Mouse (Mus musculus) macrophage (primary cell): ENCODE results near the gene Il34. TPM values are rescaled to one million over a fixed set of nuclear protein-coding genes. Genes with fewer than 3 reads are reported as not detected.

Experiments used
- H3K27ac ChIP-seq: fragments of 350-480 bp; formaldehyde crosslinking; 2 replicates; pipeline ENCODE4 v1.9.0; 2021
- H3K36me3 ChIP-seq: fragments of 350-480 bp; formaldehyde crosslinking; 2 replicates; pipeline ENCODE4 v1.9.0; 2021; ENCODE audit errors: inconsistent target
- H3K4me3 ChIP-seq: fragments of 350-480 bp; formaldehyde crosslinking; 2 replicates; pipeline ENCODE4 v1.9.0; 2021; ENCODE audit errors: inconsistent target
- H3K79me2 ChIP-seq: fragments of 350-480 bp; formaldehyde crosslinking; 2 replicates; pipeline ENCODE4 v1.9.0; 2021; ENCODE audit errors: inconsistent target
- WGBS: methylation state at CpG from one replicate; pipeline ENCODE4 v1.1.7; 2026; ENCODE audit warnings: inconsistent platforms; ENCODE audit not compliant: missing documents; 5-methylcytosine and 5-hydroxymethylcytosine counted together
- polyA plus RNA-seq: library from polyadenylated mRNA; stranded (reverse); fragments of 250-400 nt; gene quantifications from 3 replicates; pipeline ENCODE4 v1.2.4, GENCODE M21; 2018; ENCODE audit warnings: inconsistent platforms

Il34 gene
- polyA plus RNA-seq, 1 experiment from 2014 or later = not detected

DNA sequence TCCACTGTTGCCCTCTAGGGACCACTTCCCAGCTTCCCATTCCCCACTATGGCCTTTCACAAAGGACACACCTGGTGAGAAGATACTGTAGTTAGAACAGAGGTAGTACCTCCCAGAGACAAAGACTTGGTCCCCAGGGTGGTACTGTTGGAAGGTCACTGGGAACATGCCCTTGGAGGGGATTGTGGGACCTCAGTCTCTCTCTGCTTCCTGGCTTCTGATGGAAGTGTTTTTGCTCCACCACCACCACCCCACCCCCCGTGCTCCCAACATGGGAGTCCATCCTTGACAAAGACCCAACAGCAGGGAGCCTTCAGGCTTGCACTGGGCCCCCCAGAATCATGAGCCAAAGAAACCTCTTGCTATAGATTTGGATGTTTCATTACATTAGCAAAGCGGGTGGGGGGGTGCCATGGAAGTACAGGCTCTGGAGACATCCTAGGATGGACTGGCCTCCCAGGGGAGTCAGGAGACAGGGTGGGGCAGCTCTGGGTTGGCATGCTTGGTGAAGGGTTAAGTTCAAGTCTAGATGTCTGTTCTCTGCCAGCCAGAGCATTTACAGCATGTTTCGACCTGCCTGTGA, 99.3 kb downstream of the Il34 start:
- Histone ChIP-seq H3K27ac (no peak overlapping the region), H3K4me3 (no peak overlapping the region), H3K36me3 (peaks cover 58% of the 10 kb centered on the region), H3K79me2 (no peaks in the 10 kb centered on the region)
- 90% methylated on average over 3 of the region's 3 CpGs for WGBS

DNA sequence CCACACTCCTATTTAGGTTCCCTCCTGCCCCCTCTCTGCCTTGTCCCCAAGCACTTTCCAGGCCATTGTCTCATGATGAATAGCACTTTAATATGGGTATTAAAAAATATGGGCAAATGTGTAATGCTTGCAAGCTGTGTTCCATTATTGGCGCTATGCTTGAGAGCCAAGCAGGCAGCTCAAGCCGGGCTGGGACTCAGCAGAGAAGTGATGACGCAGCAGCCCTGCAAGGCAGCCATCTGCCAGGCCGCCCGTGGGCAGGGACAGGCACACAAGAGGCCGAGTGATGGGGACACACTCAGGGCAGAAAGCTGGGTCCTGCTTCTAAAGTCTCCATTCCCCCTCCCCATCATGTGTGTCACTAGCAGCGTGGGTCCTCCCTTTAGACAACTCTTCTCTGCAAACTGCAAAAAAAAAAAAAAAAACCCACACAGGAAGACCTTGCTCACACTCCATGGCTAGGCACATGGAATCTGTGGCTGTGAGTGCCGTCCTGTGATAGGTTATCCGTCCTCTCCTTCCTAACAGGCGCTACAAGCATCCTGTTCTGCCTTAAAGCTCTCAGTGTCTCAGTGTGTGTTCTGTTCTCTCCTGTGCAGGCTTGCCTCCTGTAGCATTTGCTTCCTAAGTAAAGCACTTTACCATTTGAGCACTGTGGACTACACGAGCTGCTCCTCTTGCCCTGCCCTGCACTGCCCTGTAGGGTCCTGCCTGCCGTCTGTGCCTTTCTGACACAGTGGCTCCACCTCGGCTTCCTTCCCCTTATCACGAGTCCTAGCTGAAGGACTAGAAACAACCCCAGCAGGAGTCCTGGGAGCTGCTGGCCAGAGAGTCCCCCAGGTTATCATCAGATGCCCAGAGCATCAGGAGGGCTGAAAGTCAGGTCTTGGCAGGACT, 100.1 kb downstream of the Il34 start:
- WGBS = 81% methylated on average over 14 of the region's 14 CpGs
- Histone ChIP-seq H3K79me2 (no peaks in the 10 kb centered on the region), H3K27ac (no peak overlapping the region), H3K36me3 (peaks cover 50% of the 10 kb centered on the region), H3K4me3 (no peak overlapping the region)

DNA sequence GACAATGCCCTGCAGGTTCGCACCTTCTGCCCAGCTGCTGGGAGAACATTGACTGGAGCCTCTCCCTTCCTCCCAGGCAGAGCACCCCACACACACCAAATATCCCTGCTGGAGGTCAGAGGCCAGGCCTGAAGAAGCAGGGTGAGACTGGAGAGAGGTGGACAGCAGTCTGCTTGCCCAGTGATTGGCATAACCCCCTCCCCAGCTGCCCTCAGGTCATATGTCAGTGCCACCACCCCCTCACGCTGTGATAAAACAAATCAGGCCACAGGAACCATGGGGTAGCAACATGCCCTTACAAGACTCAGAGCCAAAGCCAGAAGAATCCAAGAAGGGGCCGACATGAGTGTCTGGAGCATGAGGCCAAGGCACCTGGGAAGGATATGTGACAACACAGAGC, 101.6 kb downstream of the Il34 start:
- Histone ChIP-seq H3K4me3 (no peak overlapping the region), H3K79me2 (no peaks in the 10 kb centered on the region), H3K27ac (no peak overlapping the region), H3K36me3 (peaks cover 42% of the 10 kb centered on the region)
- 94% methylated on average over 3 of the region's 3 CpGs for WGBS

DNA sequence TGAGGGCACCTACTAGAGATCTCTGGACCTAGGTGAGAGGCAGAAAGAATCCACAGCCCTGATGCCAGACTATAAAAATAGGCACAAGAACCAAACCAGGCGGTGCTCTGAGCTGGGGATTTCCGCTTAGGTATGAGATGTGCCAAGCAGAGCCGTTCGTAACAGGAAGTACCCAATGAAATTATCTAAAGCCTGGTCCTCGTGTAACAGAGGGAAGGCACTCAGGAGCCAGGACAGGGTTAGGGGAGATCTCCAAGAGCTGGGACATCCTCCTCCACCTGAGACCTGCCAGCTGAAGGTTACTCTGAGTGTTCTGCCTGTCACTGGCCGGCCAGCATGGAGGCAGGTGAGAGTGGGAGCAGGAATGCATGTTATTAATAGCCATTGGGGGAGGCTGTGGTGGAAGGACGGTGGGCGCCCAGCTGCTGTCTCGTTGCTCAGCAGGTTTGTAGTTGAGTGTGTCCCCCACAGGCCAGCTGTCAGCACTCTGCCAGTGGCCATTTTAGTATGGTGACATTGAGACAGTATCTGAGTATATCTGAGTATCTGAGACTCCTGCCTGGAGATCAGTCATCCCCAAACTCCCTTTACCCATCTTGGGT, 102.2 kb downstream of the Il34 start:
- no peak overlapping the region for H3K4me3 ChIP-seq
- 73% methylated on average over 9 of the region's 9 CpGs for WGBS
- no peak overlapping the region for H3K27ac ChIP-seq

DNA sequence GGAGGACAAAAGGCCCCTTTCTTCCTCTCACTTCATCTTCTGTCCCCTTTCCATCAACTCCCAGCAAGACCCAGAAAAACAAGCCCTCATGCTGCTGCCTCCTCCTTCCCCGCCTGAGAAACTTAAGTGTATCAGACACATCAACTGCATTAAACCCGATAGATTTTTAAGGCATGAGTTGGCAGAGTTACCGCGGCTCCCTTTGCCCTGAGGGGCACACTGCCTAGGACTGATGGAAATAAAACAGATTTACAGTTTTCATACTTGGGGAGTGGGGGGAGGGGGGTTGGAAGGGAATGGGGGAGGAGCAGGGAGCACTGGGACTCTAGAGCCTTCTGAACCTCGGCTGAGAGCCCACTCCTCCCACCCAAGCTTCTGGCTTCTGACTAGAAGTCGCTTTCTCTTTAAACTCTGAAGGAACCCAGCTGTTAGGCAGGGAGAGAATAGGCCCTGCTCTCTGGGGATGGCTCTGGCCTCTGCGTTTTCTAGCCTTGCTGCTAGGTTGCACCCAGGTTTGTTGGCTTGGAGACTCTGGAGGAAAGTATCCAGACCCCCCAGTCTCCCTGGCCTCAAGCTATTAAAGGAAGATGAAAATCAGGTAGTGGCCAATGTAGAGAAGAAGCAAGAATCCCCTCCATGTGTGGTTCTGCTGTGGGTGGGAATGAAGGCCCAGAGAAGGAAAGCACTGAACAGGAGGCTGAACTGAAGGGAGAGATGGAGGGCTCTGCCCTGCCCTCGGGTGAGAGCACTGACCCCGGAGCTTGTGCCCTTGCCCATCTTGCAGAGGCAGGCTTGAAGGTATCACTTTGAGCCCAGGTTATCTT, 102.9 kb downstream of the Il34 start:
- H3K4me3 ChIP-seq = no peak overlapping the region
- H3K27ac ChIP-seq = no peak overlapping the region
- 93% methylated on average over 9 of the region's 9 CpGs for WGBS
- H3K79me2 ChIP-seq = no peaks in the 10 kb centered on the region
- H3K36me3 ChIP-seq = peaks cover 33% of the 10 kb centered on the region

More for the DNA sequence above, 102.2 kb downstream of the Il34 start:
- Histone ChIP-seq H3K36me3 (peaks cover 40% of the 10 kb centered on the region), H3K79me2 (no peaks in the 10 kb centered on the region)

DNA sequence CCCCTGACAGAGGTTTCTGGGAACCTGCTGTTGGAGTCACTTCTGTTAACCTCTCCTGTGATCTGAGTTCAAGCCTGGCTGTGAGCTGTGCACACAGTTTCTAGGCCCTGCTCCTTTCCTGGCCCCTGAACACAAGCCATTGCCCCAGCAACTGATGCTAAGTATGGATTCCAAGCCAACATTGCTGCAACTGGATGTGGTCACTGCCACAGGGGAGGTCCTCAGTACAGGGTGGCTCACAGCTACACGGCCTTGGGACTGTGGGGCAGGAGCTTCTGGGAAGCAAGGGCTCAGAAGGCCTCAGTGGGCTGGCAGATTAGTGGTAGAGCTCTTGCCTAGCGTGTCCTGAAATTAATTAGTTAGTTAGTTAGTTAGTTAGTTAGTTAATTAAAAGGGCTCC, 105.2 kb downstream of the Il34 start:
- 96% methylated on average over 2 of the region's 2 CpGs for WGBS
- peaks cover 43% of the 10 kb centered on the region; the same call in 1 of the 2 replicates for H3K36me3 ChIP-seq
- H3K79me2 ChIP-seq = no peaks in the 10 kb centered on the region
- no peak overlapping the region for H3K27ac ChIP-seq
- H3K4me3 ChIP-seq = no peak overlapping the region

DNA sequence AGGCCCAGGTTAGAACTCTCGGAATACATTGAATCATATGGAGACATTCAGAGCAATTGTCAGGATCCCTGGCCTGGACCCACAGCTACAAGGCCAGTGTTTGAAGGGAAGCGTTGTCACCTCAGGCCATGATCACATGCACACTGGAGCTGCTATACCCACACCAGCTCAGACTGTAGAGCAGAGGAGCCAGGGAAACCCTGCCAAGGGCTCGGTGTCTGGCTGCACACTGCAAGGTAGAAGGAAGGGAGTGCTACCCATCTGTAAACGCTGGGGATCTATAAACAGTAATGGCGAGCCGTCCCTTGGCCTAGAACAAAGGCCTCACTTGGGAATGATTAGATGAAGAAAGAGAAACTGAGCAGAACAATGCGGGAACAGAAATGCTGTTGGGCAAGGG, 106.2 kb downstream of the Il34 start:
- Histone ChIP-seq H3K79me2 (no peaks in the 10 kb centered on the region), H3K4me3 (no peak overlapping the region), H3K27ac (no peak overlapping the region), H3K36me3 (peaks cover 52% of the 10 kb centered on the region; the same call in 1 of the 2 replicates)
- WGBS = 93% methylated on average over 7 of the region's 7 CpGs

DNA sequence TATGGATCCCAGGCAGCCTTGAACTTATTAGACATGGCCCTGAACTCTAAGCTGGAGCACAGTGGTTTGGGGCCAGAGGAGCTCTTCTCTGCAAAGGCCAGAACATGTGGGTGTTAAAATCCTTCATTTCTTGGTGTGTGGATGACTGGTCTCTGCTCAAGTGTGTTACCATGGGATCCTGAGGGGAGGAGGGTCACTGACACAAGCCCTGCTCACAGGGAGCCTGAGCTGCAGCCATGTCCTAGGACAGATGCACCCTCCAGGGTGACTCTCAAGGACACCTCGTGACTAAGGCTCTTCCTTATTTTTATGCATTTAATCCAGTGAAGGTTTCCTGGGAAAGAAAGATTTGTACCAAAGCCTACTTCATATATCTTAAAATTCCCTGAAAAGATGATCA, 107.6 kb downstream of the Il34 start:
- peaks cover 55% of the 10 kb centered on the region; the same call in 1 of the 2 replicates for H3K36me3 ChIP-seq
- H3K4me3 ChIP-seq = no peak overlapping the region
- no peaks in the 10 kb centered on the region for H3K79me2 ChIP-seq
- H3K27ac ChIP-seq = no peak overlapping the region
- WGBS = 100% methylated on average over 1 of the region's 1 CpGs

DNA sequence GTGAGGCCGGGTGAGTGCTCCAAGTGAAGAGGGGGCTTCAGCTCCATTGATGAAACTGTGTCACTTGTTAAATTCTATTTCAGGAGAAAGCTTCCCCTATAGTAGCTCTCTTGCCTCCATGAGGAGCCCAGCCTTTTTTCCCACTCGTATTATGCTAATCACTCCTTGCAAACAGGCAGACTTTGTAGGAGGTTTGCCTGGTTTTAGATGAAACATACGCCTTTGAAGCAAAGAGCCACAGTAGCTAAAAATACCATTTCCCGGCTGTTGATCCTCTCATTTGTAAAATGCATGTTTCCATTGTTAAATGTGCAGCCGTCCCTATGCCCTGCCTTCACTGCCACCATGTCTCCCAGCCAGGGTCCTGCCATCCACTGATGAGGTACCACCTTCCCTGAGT, 108.2 kb downstream of the Il34 start:
- H3K79me2 ChIP-seq = no peaks in the 10 kb centered on the region
- no peak overlapping the region for H3K27ac ChIP-seq
- H3K36me3 ChIP-seq = peaks cover 57% of the 10 kb centered on the region; the same call in 1 of the 2 replicates
- no peak overlapping the region for H3K4me3 ChIP-seq
- WGBS = 95% methylated on average over 5 of the region's 5 CpGs

DNA sequence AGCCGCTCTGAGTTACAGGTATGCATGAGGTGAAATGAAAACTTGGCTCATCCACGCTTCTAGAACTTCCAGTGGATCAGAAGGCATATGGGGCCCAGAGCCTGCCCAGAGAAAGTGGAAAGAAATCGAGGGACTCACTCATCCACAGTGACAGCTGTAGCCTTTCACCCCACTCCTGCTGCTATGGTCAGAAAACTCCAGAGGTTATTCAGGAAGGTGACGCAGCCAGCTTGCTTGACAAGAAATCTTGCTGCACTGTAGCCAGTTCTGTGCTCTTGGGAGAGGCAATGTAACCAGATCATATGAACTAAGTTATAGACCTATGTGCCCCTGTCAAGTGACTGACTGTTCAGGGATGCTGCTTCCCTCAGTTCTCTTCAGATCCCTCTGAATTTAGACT, 109.7 kb downstream of the Il34 start:
- H3K36me3 ChIP-seq = peaks cover 51% of the 10 kb centered on the region; the same call in 1 of the 2 replicates
- no peak overlapping the region for H3K4me3 ChIP-seq
- WGBS = 95% methylated on average over 4 of the region's 4 CpGs
- no peak overlapping the region for H3K27ac ChIP-seq
- H3K79me2 ChIP-seq = no peaks in the 10 kb centered on the region

DNA sequence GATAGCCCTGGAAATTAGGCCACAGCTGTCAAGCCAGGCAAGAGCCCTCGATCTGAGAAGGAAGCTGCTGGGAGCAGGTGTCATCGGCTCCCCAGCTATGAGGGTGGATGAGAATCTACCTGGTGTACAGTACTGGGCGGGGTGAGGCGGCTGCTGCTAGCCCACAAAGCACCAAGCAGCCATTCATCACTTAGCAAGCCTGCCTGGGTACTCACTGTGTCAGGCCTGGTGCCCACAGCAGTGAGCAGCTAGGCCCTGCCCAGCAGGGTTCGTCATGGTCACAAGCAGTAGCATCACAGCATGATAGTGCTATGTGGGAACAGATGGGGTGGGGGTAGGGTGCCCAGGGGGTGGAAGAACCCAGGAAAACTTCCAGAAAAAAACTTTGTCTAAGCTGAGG, 110.3 kb downstream of the Il34 start:
- Histone ChIP-seq H3K36me3 (peaks cover 57% of the 10 kb centered on the region; the same call in 1 of the 2 replicates), H3K79me2 (no peaks in the 10 kb centered on the region), H3K27ac (no peak overlapping the region), H3K4me3 (no peak overlapping the region)
- WGBS = 93% methylated on average over 5 of the region's 5 CpGs

DNA sequence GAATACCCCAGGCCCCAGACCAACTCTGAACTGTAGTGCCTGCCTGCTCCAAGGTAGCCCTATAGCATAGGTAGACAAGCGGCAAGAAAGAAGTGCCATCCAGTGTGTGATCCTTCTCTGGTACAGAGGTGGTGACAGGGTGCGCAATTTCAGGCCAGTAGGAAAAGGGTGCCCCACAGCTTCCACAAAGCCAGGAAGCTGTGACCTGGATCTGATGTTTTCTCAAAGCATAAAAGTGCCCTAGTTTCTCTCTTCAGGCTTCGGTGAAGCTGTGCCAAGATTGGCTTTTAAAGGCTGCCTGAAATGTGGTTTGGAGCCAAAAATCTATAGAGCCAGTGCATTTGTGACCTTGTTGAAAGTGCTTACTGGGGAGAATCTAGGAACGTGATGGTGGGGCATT, 110.9 kb downstream of the Il34 start:
- peaks cover 60% of the 10 kb centered on the region; the same call in 1 of the 2 replicates for H3K36me3 ChIP-seq
- H3K27ac ChIP-seq = no peak overlapping the region
- H3K4me3 ChIP-seq = no peak overlapping the region
- no peaks in the 10 kb centered on the region for H3K79me2 ChIP-seq
- WGBS = 92% methylated on average over 4 of the region's 4 CpGs

DNA sequence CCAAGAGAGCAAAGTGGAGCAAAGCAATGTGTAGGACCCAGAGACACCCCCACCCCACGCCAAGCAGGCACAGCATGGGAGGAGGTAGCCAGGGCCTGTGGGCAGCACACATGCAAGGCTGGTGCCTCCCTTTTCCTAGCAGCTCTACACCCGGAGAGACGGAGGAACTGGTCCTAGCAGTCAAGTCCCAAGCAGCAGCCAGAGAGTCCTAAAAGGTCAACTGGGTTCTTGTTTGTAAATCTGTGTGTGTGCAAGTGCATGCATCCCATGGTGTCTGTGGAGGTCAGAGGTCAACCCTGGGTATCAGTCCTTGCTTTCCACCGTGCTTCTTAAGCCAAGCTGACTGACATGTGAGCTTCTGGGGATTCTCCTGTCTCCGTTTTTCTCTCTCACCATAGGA, 111.5 kb downstream of the Il34 start:
- peaks cover 61% of the 10 kb centered on the region; the same call in 1 of the 2 replicates for H3K36me3 ChIP-seq
- no peaks in the 10 kb centered on the region for H3K79me2 ChIP-seq
- no peak overlapping the region for H3K4me3 ChIP-seq
- 91% methylated on average over 5 of the region's 5 CpGs for WGBS
- no peak overlapping the region for H3K27ac ChIP-seq
